In genomic region chr16:95778173-95778572, GRCm38 (mm10) we compare ENCODE assay signal across 19 mouse cellular contexts.
DNase-seq lines count a peak whose midpoint lies in the region; ATAC-seq and TF ChIP-seq lines count a peak whose summit lies in the region.
"Had no signal": no experiment of that assay in that cellular context is flagged by ENCODE, and none has a peak within 500 bp of the region (broad histone marks: within the 10 kb centered on the region; RNA-seq: fewer than 3 reads in every experiment).

No protein-coding gene starts in this region.

- no peak overlapping the region for H3K9ac ChIP-seq in stomach, embryonic 15.5 days
- H3K9ac ChIP-seq: forebrain, embryonic 15.5 days; liver, embryonic 13.5 days had no signal

- DNase-seq in adrenal gland, postnatal 10 days = peak; percentile 25
- no peak for DNase-seq in adrenal gland, adult 8-10 months
- DNase-seq in left cerebral cortex, postnatal 14 days (ENCODE audit: low spot score in 2 of 2) = peak; percentile 33 to 67
- no peak for DNase-seq in left cerebral cortex, postnatal 4 days
- DNase-seq in testis, postnatal 14 days (ENCODE audit: low spot score) = no peak
- DNase-seq in heart, postnatal 14 days = no peak
- DNase-seq: B cell, adult 2 months; cerebellum, postnatal 10 days; gastrocnemius, postnatal 14 days; heart, postnatal 36 days; kidney, postnatal 25 days; liver, embryonic 13.5 days; lung, postnatal 14 days had no signal

- peaks cover 8% of the 10 kb centered on the region for H3K4me1 ChIP-seq in embryonic fibroblast, embryonic 13.5 days (ENCODE audit: control insufficient read depth, insufficient read depth, low read length)
- H3K4me1 ChIP-seq in stomach, embryonic 15.5 days = no peaks in the 10 kb centered on the region
- H3K4me1 ChIP-seq: forebrain, embryonic 15.5 days had no signal

- no peak for ATAC-seq in stomach, embryonic 15.5 days (ENCODE audit: insufficient read depth, low FRiP score, low read depth)
- ATAC-seq: forebrain, embryonic 15.5 days had no signal

- no peaks in the 10 kb centered on the region for H3K27me3 ChIP-seq in stomach, embryonic 15.5 days (replicated peaks)
- H3K27me3 ChIP-seq: forebrain, embryonic 15.5 days; liver, embryonic 13.5 days had no signal

- H3K4me2 ChIP-seq in stomach, embryonic 15.5 days = no peak overlapping the region
- H3K4me2 ChIP-seq: forebrain, embryonic 15.5 days; liver, embryonic 13.5 days; midbrain, embryonic 11.5 days had no signal

- WGBS in stomach, embryonic 15.5 days = 34% methylated on average over 4 of the region's 4 CpGs

- no peaks in the 10 kb centered on the region for H3K36me3 ChIP-seq in stomach, embryonic 15.5 days
- H3K36me3 ChIP-seq: forebrain, embryonic 15.5 days; G1E; heart, embryonic 10.5 days; liver, embryonic 13.5 days had no signal

- peak overlapping the region; percentile 53 for H3K27ac ChIP-seq in embryonic fibroblast, embryonic 13.5 days (ENCODE audit: insufficient read depth, low read length)
- H3K27ac ChIP-seq in stomach, embryonic 15.5 days = peak overlapping the region; percentile 35; the same call in 1 of the 2 replicates
- H3K27ac ChIP-seq: forebrain, embryonic 15.5 days; heart, embryonic 10.5 days; liver, embryonic 13.5 days had no signal

- no peaks in the 10 kb centered on the region for H3K9me3 ChIP-seq in stomach, embryonic 15.5 days
- H3K9me3 ChIP-seq: forebrain, embryonic 15.5 days; G1E; heart, embryonic 10.5 days; liver, embryonic 13.5 days had no signal

- TF ChIP-seq POLR2A in embryonic fibroblast, embryonic 13.5 days (IDR thresholded peaks at IDR 0.05; ENCODE audit: low read depth, low read length) = no peak

- no peak for TF ChIP-seq CTCF in embryonic fibroblast, embryonic 13.5 days (IDR thresholded peaks at IDR 0.05; ENCODE audit: borderline replicate concordance, insufficient read depth, low read length)

- no peak overlapping the region for H3K4me3 ChIP-seq in embryonic fibroblast, embryonic 13.5 days (ENCODE audit: insufficient read depth, low read length)
- H3K4me3 ChIP-seq in stomach, embryonic 15.5 days (replicated peaks) = no peak overlapping the region
- H3K4me3 ChIP-seq: forebrain, embryonic 15.5 days; heart, embryonic 10.5 days; liver, embryonic 13.5 days had no signal

- intact Hi-C loops in left cerebral cortex, postnatal 14 days (cut with DNase I) = no loop called here
- intact Hi-C loops in left cerebral cortex, postnatal 4 days (cut with DNase I) = no loop called here
- intact Hi-C loops in heart, postnatal 14 days (cut with DNase I) = no loop called here

Comparison
In these comparisons a context has a peak if more than half of its experiments do, and no peak if none do; other contexts are left out.
1. DNase-seq: peak in adrenal gland, postnatal 10 days (single experiment) and left cerebral cortex, postnatal 14 days (2 of 2); none in adrenal gland, adult 8-10 months (single experiment), left cerebral cortex, postnatal 4 days (single experiment), testis, postnatal 14 days (single experiment) and heart, postnatal 14 days (0 of 2).